Mouse (Mus musculus) hindbrain, postnatal 0 days (tissue): ENCODE measurements at regions not wholly inside any gene's neighbourhood (a gene's known extent, or its start where the extent isn't known, plus 50 kb on each side); places are given as distances from the start of the nearest gene placed in this dataset.

Source experiments
- ATAC-seq: fragments of 200-750 bp; cut with Nextera tagmentation; 2 replicates; pipeline ENCODE4 v1.8.0; 2017; ENCODE audit warnings: mild to moderate bottlenecking, moderate TSS enrichment, moderate library complexity
- DNase-seq: peaks from one replicate; pipeline ENCODE4 v3.0.0-alpha.2; 2015; ENCODE audit warnings: low spot score
- H3K27ac ChIP-seq: fragments of 300-500 bp; sonication (generic); 2 replicates; pipeline ENCODE4 v1.5.1; 2014; ENCODE audit warnings: mild to moderate bottlenecking
- H3K27me3 ChIP-seq: fragments of 300-500 bp; sonication (generic); 2 replicates; pipeline ENCODE4 v1.6.1; 2014; ENCODE audit warnings: low read length, mixed read lengths; ENCODE audit not compliant: insufficient read depth
- H3K36me3 ChIP-seq: fragments of 300-500 bp; sonication (generic); 2 replicates; pipeline ENCODE4 v1.6.1; 2014; ENCODE audit warnings: low read length, mixed read lengths; ENCODE audit not compliant: insufficient read depth
- H3K4me1 ChIP-seq: fragments of 300-500 bp; sonication (generic); 2 replicates; pipeline ENCODE4 v1.6.1; 2014; ENCODE audit warnings: antibody characterized with exemption, low read length, mixed read lengths; ENCODE audit not compliant: insufficient read depth
- H3K4me2 ChIP-seq: fragments of 300-500 bp; sonication (generic); 2 replicates; pipeline ENCODE4 v1.6.1; 2014; ENCODE audit warnings: low read depth, mild to moderate bottlenecking, low read length, moderate library complexity, mixed read lengths
- H3K4me3 ChIP-seq: fragments of 300-500 bp; sonication (generic); 2 replicates; pipeline ENCODE4 v1.5.1; 2014; ENCODE audit warnings: low read length
- H3K9ac ChIP-seq: fragments of 300-500 bp; sonication (generic); replicated peaks from 2 replicates; pipeline ENCODE4 v1.6.1; 2014; ENCODE audit warnings: mild to moderate bottlenecking, low read length, moderate library complexity, mixed read lengths
- H3K9me3 ChIP-seq: fragments of 300-500 bp; sonication (generic); 2 replicates; pipeline ENCODE4 v1.6.1; 2016; ENCODE audit warnings: low read length, mixed read lengths
- CTCF ChIP-seq: IDR thresholded peaks from 2 replicates; pipeline ENCODE4 v1.5.1; 2016; ENCODE audit warnings: antibody characterized with exemption, control low read depth, low read depth
- WGBS: fragments of 180-500 bp; shearing (Covaris S2); extraction: QIAGEN DNeasy Blood & Tissue Kit; methylation state at CpG from one replicate; pipeline ENCODE4 v1.1.7; 2014; 5-methylcytosine and 5-hydroxymethylcytosine counted together

DNA sequence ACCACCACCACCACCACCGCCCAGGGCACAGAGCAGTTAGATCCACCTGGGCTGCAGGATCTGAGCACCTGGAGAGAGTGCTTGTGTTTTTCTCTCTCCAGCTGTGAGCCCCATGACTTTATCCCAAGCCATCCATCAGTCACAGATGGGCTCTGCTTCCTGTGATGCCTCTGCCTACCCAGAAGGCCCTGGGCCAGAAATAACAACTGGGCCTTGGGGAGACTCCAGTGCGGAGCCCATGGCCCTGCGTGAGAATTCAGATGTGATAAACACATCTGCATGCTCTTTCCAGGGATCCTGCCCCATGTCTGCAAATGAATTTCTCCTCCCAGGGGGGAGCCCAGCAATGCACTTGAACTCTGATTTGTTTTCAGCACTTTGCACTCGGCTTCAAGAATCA, 235.6 kb downstream of the Tshz3 start:
- WGBS: 71% methylated on average over 4 of the region's 4 CpGs
- TF ChIP-seq CTCF: no peak
- H3K9ac ChIP-seq: no peak overlapping the region
- no peaks in the 10 kb centered on the region for H3K36me3 ChIP-seq
- H3K4me3 ChIP-seq: no peak overlapping the region
- no peaks in the 10 kb centered on the region for H3K27me3 ChIP-seq
- H3K27ac ChIP-seq: no peak overlapping the region
- DNase-seq (no peak), ATAC-seq (no peak)
- no peak overlapping the region for H3K4me2 ChIP-seq
- H3K4me1 ChIP-seq: peaks cover 1% of the 10 kb centered on the region; the same call in 1 of the 2 replicates
- no peaks in the 10 kb centered on the region for H3K9me3 ChIP-seq

DNA sequence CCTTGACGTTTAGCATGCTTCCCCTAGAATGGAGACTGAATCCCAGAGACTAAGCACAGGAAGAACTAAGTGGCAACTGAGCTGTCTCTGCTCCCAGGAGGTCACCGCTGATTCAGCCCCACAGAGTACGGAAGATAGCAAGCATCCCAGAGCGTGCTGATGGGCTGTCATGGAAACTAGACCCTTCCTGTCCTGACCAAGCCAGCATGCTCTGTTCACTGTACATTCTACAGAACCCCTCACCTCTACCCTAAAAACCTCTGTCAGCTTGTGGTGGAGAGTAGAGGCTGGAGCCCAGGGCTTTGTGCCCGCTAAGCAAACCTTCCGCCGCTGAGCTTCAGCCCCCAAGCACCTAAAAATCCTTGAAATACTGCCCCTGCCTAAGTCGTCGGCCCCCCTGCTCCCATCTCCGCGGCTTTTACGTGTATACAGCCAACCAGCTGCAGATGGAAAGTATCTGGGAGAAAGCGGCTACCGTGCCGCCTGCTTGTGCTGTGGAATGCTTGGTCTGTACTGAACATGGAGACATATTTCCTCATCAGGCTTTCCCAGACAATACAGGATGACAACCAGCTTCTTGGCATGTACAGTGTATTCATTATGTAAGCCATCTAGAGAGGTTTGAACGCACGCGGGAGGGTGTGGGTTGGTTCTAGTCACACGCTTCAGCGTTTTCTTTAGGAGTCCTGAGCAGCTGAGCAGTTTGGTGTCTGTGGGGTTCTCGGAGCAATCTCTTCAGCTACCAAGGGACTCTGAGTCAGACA, 237.1 kb downstream of the Tshz3 start:
- no peaks in the 10 kb centered on the region for H3K36me3 ChIP-seq
- H3K27me3 ChIP-seq: no peaks in the 10 kb centered on the region
- H3K4me3 ChIP-seq: no peak overlapping the region
- ATAC-seq (peak; percentile 51; the same call in 1 of the 2 replicates), DNase-seq (no peak)
- 62% methylated on average over 21 of the region's 21 CpGs for WGBS
- no peaks in the 10 kb centered on the region for H3K9me3 ChIP-seq
- TF ChIP-seq CTCF: no peak
- H3K27ac ChIP-seq: no peak overlapping the region
- H3K4me2 ChIP-seq: no peak overlapping the region
- H3K9ac ChIP-seq: no peak overlapping the region
- no peaks in the 10 kb centered on the region for H3K4me1 ChIP-seq

DNA sequence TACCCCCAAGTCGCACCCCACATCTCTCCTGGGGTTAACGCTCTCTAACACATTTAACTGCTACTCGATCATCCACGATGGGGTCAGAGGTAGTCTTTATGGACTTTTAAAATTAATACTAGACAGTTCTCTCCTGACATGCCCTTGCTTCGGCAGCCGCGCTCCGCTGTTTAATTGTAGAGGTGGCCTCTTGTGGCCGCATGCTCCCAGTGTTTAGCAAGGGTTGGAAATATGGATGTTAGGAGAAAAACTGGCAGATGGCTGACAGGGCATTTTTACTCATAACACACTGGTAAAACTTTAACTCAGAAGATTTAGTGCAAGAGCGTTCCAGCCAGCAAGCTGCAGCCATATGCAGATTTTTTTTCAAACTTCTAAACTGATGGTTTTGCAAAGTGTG, 242.7 kb downstream of the Tshz3 start:
- Histone ChIP-seq H3K4me2 (no peak overlapping the region), H3K27me3 (no peaks in the 10 kb centered on the region), H3K4me3 (no peak overlapping the region), H3K9me3 (no peaks in the 10 kb centered on the region), H3K4me1 (peaks cover 5% of the 10 kb centered on the region; the same call in 1 of the 2 replicates), H3K36me3 (no peaks in the 10 kb centered on the region), H3K27ac (no peak overlapping the region), H3K9ac (no peak overlapping the region)
- WGBS: 58% methylated on average over 10 of the region's 10 CpGs
- no peak for DNase-seq
- TF ChIP-seq CTCF: peak; percentile 10; the same call in 1 of the 2 replicates
- ATAC-seq: no peak

DNA sequence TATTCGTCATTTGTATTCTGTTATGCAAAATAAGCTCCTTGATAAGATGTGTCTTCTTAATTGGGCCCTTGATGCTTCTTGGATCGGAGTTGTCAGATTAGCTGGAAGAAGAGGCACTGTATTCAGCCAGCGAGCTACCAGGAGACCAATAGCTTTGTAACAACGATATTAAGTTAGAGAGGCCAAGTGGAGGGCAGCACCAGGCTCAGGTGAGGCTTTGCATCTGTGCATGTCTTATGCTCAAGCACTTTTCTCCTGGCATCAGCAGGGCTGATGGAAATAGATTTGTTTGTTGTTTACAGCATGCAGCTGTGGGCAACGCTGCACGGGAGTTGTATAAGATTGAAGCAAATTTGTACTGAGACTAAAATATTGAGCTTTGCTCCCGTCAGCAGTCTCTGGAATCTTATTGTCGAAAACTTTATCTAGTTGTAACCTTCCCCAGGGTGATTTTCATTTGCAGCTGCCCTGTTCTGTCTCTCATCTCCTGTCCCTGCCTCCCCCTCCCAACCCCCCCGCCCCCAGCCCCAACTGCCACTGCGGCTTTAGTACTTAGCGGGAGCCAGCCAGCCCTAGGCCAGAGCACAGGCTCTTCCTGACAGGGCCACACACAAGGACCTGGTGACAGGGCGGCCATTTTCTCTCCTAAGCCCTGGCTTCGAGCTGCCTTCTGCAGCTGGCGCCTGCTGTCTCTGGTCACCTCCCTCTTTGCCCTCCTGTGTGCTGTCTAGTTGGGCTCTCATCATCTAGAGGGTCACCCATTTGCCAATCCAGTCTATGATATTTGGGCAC, 247.3 kb downstream of the Tshz3 start:
- peak overlapping the region; percentile 20; the same call in 1 of the 2 replicates for H3K27ac ChIP-seq
- TF ChIP-seq CTCF: no peak
- no peaks in the 10 kb centered on the region for H3K27me3 ChIP-seq
- H3K9me3 ChIP-seq: no peaks in the 10 kb centered on the region
- WGBS: 51% methylated on average over 14 of the region's 14 CpGs
- no peak overlapping the region for H3K9ac ChIP-seq
- H3K4me1 ChIP-seq: peaks cover 5% of the 10 kb centered on the region; the same call in 1 of the 2 replicates
- DNase-seq (peak; percentile 24), ATAC-seq (0 out of 2 replicates have a peak, but pooled peaks have one; percentile 38)
- no peaks in the 10 kb centered on the region for H3K36me3 ChIP-seq
- H3K4me3 ChIP-seq: no peak overlapping the region
- no peak overlapping the region for H3K4me2 ChIP-seq

DNA sequence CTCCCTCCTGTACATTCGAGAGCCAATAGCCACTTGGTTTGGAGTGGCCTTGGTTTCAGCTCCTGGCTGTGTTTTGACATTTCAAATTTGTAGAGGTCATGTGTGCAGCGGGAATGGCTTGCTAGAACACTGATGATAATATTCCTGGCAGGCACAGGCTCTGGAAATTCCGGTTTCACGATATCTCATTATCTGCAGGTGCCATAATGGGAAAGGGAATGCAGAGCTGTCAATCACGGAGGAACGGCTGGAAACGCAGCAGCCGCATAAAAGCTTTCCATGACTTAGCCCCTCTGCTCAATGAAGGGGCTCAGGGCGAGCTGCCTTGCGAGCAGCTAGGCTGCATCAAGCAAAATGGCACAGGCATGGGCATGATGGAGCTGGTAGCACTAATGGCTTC, 251.6 kb downstream of the Tshz3 start:
- H3K4me2 ChIP-seq: no peak overlapping the region
- TF ChIP-seq CTCF: no peak
- DNase-seq: no peak
- no peaks in the 10 kb centered on the region for H3K27me3 ChIP-seq
- peaks cover 5% of the 10 kb centered on the region; the same call in 1 of the 2 replicates for H3K4me1 ChIP-seq
- no peak for ATAC-seq
- H3K4me3 ChIP-seq: no peak overlapping the region
- no peaks in the 10 kb centered on the region for H3K36me3 ChIP-seq
- no peak overlapping the region for H3K9ac ChIP-seq
- no peaks in the 10 kb centered on the region for H3K9me3 ChIP-seq
- no peak overlapping the region for H3K27ac ChIP-seq
- 36% methylated on average over 10 of the region's 10 CpGs for WGBS

DNA sequence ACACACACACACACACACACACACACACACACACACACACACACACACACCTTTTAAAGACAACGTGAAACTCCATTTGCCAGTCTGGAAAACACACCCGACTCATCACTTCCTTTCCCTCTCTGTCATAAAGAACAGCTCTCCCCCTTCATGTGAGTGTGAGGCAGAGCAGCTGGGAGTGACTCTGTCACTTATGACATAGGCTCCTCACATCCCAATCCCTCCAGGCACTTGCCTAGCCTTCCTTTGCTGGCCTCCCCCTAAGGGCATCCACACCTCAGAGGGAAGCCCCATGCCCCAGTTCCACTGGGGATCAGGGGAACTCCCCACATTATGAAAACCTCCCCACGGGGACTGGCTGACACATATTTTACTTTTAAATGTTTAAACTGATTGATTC, 257.5 kb downstream of the Tshz3 start:
- DNase-seq (no peak), ATAC-seq (no peak)
- WGBS: 73% methylated on average over 3 of the region's 3 CpGs
- no peaks in the 10 kb centered on the region for H3K27me3 ChIP-seq
- no peaks in the 10 kb centered on the region for H3K36me3 ChIP-seq
- no peak overlapping the region for H3K4me3 ChIP-seq
- H3K4me1 ChIP-seq: no peaks in the 10 kb centered on the region
- H3K27ac ChIP-seq: no peak overlapping the region
- no peak overlapping the region for H3K4me2 ChIP-seq
- no peak overlapping the region for H3K9ac ChIP-seq
- TF ChIP-seq CTCF: no peak
- 0 out of 2 replicates have a peak, but pooled peaks cover 2% of the 10 kb centered on the region for H3K9me3 ChIP-seq

DNA sequence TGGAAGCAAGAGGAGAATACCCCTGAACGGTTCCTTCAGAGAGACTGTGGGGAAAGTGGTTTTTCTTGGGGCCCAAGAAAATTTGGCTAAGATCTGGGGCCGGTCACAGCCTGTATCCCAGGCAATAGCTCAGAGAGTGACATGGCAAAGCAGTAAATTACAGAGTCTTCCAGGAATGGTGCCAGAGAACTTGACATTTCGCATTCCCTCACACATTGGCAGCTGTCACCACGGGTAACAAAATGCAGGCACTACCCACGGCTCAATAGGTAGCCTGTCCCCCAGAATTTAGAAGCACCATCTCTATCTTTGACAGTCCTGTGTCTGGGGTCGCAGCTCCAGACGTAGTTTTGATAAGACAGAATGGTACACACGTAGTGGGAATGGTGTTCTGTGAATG, 260.3 kb downstream of the Tshz3 start:
- Histone ChIP-seq H3K36me3 (no peaks in the 10 kb centered on the region), H3K9me3 (0 out of 2 replicates have a peak, but pooled peaks cover 2% of the 10 kb centered on the region), H3K4me2 (no peak overlapping the region), H3K9ac (no peak overlapping the region), H3K27ac (no peak overlapping the region), H3K27me3 (no peaks in the 10 kb centered on the region), H3K4me1 (no peaks in the 10 kb centered on the region), H3K4me3 (no peak overlapping the region)
- no peak for DNase-seq
- TF ChIP-seq CTCF: no peak
- no peak for ATAC-seq
- 47% methylated on average over 8 of the region's 8 CpGs for WGBS
